Mouse (Mus musculus) neural tube, embryonic 12.5 days (tissue): ENCODE results near the gene Pafah2. TPM values are rescaled to one million over a fixed set of nuclear protein-coding genes. Genes with fewer than 3 reads are reported as not detected.
A peak's percentile ranks its signal among the peaks of the same experiment; 100 is the strongest.

Experiments
- ATAC-seq: fragments of 200-750 bp; cut with Nextera tagmentation; 2 replicates; pipeline ENCODE4 v1.8.0; 2017; ENCODE audit warnings: low read depth, mild to moderate bottlenecking, moderate TSS enrichment, moderate library complexity; ENCODE audit not compliant: low FRiP score
- H3K27ac ChIP-seq: fragments of 300-500 bp; sonication (generic); 2 replicates; pipeline ENCODE4 v1.5.1; 2016
- H3K27me3 ChIP-seq: fragments of 300-500 bp; sonication (generic); replicated peaks from 2 replicates; pipeline ENCODE4 v1.6.1; 2016; ENCODE audit warnings: mild to moderate bottlenecking
- H3K36me3 ChIP-seq: fragments of 300-500 bp; sonication (generic); 2 replicates; pipeline ENCODE4 v1.6.1; 2016; ENCODE audit warnings: mild to moderate bottlenecking
- H3K4me1 ChIP-seq: fragments of 300-500 bp; sonication (generic); 2 replicates; pipeline ENCODE4 v1.6.1; 2016
- H3K4me2 ChIP-seq: fragments of 300-500 bp; sonication (generic); replicated peaks from 2 replicates; pipeline ENCODE4 v1.6.1; 2016; ENCODE audit warnings: mild to moderate bottlenecking
- H3K4me3 ChIP-seq: fragments of 300-500 bp; sonication (generic); 2 replicates; pipeline ENCODE4 v1.5.1; 2016
- H3K9ac ChIP-seq: fragments of 300-500 bp; sonication (generic); 2 replicates; pipeline ENCODE4 v1.6.1; 2016; ENCODE audit warnings: mild to moderate bottlenecking
- H3K9me3 ChIP-seq: fragments of 300-500 bp; sonication (generic); 2 replicates; pipeline ENCODE4 v1.6.1; 2016; ENCODE audit warnings: mild to moderate bottlenecking
- WGBS: fragments of 180-500 bp; shearing (Covaris S2); methylation state at CpG from one replicate; pipeline ENCODE4 v1.1.7; 2016; 5-methylcytosine and 5-hydroxymethylcytosine counted together
- polyA plus RNA-seq: library from polyadenylated mRNA; unstranded; fragments of >200 nt; fragmentation: Nextera tagmentation; extraction: Ambion mirVana; gene quantifications from 2 replicates; pipeline ENCODE4 v1.2.1, GENCODE M21; 2016

Gene Pafah2
- polyA plus RNA-seq, 1 experiment from 2014 or later = 8.5 TPM

DNA sequence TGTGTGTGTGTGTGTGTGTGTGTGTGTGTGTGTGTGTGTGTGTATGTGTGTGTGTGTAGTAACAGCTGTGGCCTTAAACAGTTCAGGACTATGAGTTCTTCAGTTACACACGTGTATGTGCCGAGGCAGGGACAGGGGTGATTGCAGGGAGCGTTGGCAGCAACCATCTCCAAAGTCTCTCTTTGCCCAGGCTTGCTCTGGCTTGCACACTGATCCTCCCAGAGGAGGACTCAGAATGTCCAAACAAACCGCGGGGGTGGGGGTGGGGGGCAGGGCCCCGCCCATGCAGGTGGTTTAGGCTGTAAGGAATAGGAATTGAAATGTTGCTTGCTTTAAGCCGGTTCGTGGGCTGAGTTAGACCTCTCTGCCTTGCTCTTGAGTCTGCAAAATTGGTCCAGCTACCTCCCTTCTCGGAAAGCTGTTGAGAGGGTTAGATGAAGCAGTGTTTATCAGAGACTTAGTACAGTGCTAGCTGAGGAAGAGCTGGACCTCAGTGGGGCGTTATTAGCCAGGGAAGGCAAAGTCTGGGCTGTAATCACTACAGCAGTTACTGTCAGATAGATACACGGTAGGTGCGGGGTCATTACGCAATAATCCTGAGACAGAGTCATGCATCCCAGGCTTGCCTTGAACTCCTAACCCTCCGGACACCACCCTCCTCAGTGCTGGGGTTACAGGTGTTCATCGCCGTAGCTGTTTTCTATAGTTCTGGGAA is 5.9 kb downstream of the Pafah2 start:
- 0 out of 2 replicates have a peak, but pooled peaks have one; percentile 22 for ATAC-seq
- Histone ChIP-seq H3K4me3 (no peak overlapping the region), H3K27me3 (no peaks in the 10 kb centered on the region; the same call in 1 of the 2 replicates), H3K4me2 (peak overlapping the region; percentile 62), H3K27ac (no peak overlapping the region), H3K36me3 (no peaks in the 10 kb centered on the region), H3K9me3 (no peaks in the 10 kb centered on the region), H3K4me1 (peaks cover 20% of the 10 kb centered on the region), H3K9ac (peak overlapping the region; percentile 47; the same call in 1 of the 2 replicates)
- WGBS = 74% methylated on average over 16 of the region's 16 CpGs

DNA sequence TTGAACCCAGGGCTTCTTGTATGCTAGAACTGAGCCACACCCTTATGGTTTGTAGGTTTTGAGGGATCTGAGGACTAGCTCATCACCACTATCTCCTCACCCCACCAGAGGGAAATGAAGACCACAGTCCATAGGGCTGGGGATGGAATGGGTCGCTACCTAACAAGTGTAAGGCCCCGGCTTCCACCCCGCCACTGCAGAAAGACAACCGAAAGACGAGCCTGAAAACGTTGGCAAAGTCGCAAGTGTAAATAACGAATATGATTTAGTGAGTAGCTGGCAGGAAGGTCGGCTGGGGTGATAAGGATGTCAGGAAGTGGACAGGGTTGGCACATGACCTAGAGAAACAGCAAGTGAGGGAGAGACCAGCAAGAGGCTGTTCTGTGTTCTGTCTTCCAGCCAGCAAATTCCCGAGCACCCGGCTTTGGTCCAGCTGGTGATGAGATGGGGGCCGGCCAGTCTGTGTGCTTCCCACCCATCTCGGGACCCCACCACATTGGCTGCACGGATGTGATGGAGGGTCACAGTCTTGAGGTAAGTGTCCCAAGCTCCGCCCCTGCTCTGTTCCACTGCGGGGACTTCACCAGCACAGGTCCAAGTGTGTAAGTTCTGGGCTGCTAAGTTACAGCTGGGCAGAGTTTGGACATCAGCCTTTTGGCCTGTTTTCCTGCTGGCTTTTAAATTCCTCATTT is 6.6 kb downstream of the Pafah2 start:
- Histone ChIP-seq H3K27ac (no peak overlapping the region), H3K27me3 (no peaks in the 10 kb centered on the region; the same call in 1 of the 2 replicates), H3K4me3 (no peak overlapping the region), H3K4me2 (no peak overlapping the region), H3K9me3 (no peaks in the 10 kb centered on the region), H3K4me1 (peaks cover 17% of the 10 kb centered on the region), H3K9ac (no peak overlapping the region), H3K36me3 (no peaks in the 10 kb centered on the region)
- no peak for ATAC-seq
- WGBS = 80% methylated on average over 16 of the region's 16 CpGs

DNA sequence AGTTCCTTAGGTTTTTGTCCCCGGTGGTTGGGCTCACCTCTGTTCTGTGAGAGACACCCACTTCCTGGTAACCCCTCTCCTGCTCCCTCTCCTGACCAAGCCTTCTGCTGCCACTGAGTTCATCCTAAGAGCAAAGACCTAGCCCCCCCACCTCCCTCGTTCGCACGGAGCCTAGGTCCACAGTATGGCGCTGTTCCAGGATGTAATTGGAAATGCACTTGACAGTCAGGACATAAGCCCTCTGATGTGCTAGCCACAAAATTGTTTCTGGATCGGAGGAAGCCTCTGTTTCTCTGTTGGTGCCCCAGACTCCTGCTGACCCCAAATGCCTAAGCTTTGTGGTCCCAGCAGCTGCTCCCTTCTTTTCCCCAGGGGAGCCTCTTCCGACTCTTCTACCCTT is 7.6 kb downstream of the Pafah2 start:
- no peak overlapping the region for H3K4me2 ChIP-seq
- no peaks in the 10 kb centered on the region for H3K36me3 ChIP-seq
- no peaks in the 10 kb centered on the region for H3K9me3 ChIP-seq
- no peaks in the 10 kb centered on the region; the same call in 1 of the 2 replicates for H3K27me3 ChIP-seq
- WGBS = 64% methylated on average over 7 of the region's 7 CpGs
- H3K4me3 ChIP-seq = no peak overlapping the region
- no peak for ATAC-seq
- no peak overlapping the region for H3K27ac ChIP-seq
- no peak overlapping the region for H3K9ac ChIP-seq
- H3K4me1 ChIP-seq = peaks cover 17% of the 10 kb centered on the region

DNA sequence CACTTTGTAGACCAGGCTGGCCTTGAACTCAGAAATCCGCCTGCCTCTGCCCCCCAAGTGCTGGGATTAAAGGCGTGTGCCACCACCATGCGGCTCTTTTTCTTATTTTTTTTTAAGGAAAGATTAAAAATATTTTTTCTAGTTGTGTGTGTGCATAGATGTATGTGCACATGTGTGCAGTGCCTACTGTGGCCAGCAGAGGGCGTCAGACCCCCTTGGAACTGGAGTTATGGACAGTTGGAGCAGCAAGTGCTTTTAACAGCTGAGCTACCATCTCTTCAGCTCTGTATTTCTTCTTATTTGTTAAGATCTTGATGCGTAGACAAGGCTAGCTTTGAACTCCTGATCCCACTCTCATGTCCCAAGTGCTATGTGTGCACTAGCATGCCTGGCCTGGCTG is 13.2 kb downstream of the Pafah2 start:
- no peaks in the 10 kb centered on the region; the same call in 1 of the 2 replicates for H3K36me3 ChIP-seq
- no peak overlapping the region for H3K27ac ChIP-seq
- H3K27me3 ChIP-seq = no peaks in the 10 kb centered on the region
- no peak for ATAC-seq
- no peak overlapping the region for H3K9ac ChIP-seq
- H3K4me1 ChIP-seq = no peaks in the 10 kb centered on the region
- no peak overlapping the region for H3K4me3 ChIP-seq
- 72% methylated on average over 5 of the region's 5 CpGs for WGBS
- H3K9me3 ChIP-seq = no peaks in the 10 kb centered on the region
- no peak overlapping the region for H3K4me2 ChIP-seq

DNA sequence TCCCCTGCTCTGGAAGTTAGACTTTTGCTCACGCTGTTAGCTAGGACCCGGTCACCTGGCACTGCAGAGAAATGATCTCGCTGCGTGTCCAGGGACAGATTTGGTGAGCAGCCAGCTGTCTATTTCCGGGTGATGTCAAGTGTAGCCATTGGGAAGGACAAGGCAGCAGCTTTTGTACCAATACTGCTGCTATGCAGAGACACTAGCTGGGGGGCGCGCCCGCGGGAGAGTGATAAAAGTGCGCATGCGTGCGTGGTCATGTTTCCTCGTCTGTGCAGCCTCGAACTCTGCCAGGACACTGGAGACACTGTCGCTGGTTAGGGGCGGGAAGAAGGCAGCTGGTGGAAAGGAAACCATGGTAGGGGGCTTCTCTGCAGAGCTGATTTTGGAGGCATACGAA is 20.1 kb downstream of the Pafah2 start:
- Histone ChIP-seq H3K27ac (no peak overlapping the region), H3K4me2 (0 out of 2 replicates have a peak overlapping the region, but pooled peaks have one; percentile 7), H3K4me1 (0 out of 2 replicates have a peak, but pooled peaks cover 7% of the 10 kb centered on the region), H3K27me3 (no peaks in the 10 kb centered on the region), H3K36me3 (peaks cover 3% of the 10 kb centered on the region; the same call in 1 of the 2 replicates), H3K9me3 (no peaks in the 10 kb centered on the region), H3K4me3 (no peak overlapping the region), H3K9ac (no peak overlapping the region)
- no peak for ATAC-seq
- WGBS = 76% methylated on average over 17 of the region's 17 CpGs

DNA sequence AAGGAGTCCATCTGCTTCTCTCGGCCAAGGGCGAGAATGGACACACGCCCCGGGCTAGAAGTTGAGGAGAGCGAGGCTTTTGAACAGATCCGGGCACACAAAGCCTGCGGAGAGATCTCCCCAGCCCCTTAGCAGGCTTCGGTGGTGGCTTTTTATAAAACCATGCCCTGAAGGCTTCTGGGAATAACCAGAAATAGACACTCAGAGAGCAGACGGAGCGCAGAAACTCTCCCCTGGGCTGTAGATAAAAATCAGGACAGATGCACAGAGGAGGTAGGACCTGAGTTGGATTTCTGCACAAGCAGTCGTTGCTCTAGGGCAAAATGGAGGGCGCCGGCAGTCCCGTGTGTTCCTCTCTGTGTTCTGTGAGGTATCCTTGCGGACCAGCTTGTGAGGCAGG is 20.5 kb downstream of the Pafah2 start:
- no peak overlapping the region for H3K9ac ChIP-seq
- no peak for ATAC-seq
- H3K27ac ChIP-seq = no peak overlapping the region
- peaks cover 10% of the 10 kb centered on the region for H3K4me1 ChIP-seq
- 0 out of 2 replicates have a peak overlapping the region, but pooled peaks have one; percentile 7 for H3K4me2 ChIP-seq
- no peak overlapping the region for H3K4me3 ChIP-seq
- no peaks in the 10 kb centered on the region for H3K9me3 ChIP-seq
- 66% methylated on average over 15 of the region's 15 CpGs for WGBS
- H3K27me3 ChIP-seq = no peaks in the 10 kb centered on the region
- peaks cover 3% of the 10 kb centered on the region; the same call in 1 of the 2 replicates for H3K36me3 ChIP-seq

DNA sequence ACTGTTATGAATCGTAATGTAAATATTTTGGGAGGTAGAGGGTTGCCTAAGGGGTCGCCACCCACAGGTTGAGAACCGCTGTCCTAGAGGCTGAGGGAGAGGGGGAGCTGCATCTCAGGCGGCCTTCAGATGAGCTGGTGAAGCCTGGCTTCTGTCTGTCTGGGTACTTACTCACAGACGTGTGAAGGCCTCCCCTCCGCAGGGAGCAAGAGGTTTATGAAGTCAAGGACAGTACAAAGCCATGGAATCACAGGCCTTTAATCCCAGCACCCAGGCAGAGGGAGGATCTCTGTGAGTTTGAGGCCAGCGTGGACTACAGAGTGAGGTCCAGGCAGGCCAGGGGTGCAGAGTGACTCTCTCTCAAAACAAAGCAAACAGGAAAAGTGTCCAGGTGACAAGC is 21.0 kb downstream of the Pafah2 start:
- no peak for ATAC-seq
- Histone ChIP-seq H3K9ac (no peak overlapping the region), H3K27ac (0 out of 2 replicates have a peak overlapping the region, but pooled peaks have one; percentile 4), H3K36me3 (peaks cover 3% of the 10 kb centered on the region; the same call in 1 of the 2 replicates), H3K27me3 (no peaks in the 10 kb centered on the region), H3K4me1 (peaks cover 15% of the 10 kb centered on the region), H3K4me3 (no peak overlapping the region), H3K9me3 (no peaks in the 10 kb centered on the region), H3K4me2 (no peak overlapping the region)
- WGBS = 79% methylated on average over 7 of the region's 7 CpGs

DNA sequence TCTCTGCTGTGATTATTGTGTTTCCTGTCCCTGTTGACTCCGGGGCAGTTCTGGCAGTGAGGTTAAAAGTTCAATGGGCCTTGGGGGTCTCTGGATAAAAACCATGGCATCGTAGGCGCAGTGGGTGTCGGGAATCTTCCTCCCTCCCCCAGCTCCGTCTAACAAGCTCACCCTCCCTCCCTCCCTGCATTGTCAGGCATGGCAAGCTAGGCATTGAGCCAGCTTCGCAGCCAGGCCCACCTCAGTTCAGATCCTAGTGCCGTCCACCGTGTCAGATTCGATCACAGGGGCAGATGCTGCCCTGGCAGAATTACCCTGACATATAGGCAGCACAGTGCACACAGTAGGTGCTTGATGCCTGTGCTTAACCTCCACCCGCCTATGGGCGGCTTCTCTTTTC is 25.9 kb downstream of the Pafah2 start:
- no peak for ATAC-seq
- Histone ChIP-seq H3K27ac (no peak overlapping the region), H3K9ac (no peak overlapping the region), H3K4me3 (no peak overlapping the region), H3K4me2 (no peak overlapping the region), H3K9me3 (no peaks in the 10 kb centered on the region), H3K27me3 (no peaks in the 10 kb centered on the region), H3K4me1 (peaks cover 12% of the 10 kb centered on the region), H3K36me3 (peaks cover 13% of the 10 kb centered on the region)
- 50% methylated on average over 11 of the region's 11 CpGs for WGBS

DNA sequence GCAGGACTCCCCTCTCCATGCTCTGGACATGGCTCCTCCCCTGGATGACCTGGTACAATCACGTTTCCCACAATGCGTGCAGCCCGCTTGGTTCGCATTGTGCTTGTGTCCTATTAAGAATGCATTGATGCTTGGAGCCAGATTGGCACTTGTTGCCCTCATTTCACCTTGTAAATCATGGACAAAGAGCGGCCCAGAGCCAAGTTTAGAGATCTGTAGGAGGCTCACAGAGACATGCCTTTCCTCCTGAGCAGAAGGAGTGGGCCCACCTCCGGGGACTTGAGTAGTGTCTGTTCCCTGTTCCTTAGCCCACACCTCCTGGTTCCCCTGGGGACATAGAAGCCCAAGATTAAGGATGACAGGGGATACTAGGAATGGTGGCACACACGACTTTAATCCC is 27.8 kb downstream of the Pafah2 start:
- Histone ChIP-seq H3K27ac (no peak overlapping the region), H3K27me3 (no peaks in the 10 kb centered on the region), H3K4me2 (no peak overlapping the region), H3K9me3 (no peaks in the 10 kb centered on the region), H3K9ac (no peak overlapping the region), H3K4me3 (no peak overlapping the region), H3K36me3 (peaks cover 10% of the 10 kb centered on the region), H3K4me1 (peaks cover 10% of the 10 kb centered on the region)
- ATAC-seq = no peak
- 85% methylated on average over 7 of the region's 7 CpGs for WGBS

DNA sequence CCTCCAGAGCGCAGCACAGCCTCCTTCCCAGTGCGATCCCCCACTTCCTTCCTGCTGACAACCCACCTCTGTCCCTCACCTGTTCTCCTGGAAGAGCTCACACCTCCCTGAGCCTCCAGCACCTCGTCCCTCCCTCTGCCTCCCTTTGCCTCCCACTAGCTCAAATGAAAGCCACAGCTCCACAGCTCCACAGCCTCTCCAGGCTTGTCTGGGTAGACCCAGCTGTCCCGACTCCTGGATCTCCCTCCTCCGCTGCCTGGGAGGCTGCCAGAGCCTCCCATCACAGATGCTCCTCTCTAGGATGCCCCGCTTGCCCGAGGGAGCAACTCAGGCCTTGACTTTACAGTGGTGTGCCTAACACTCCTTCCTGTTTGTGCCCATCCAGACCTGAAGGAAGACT is 29.0 kb downstream of the Pafah2 start:
- ATAC-seq = no peak
- 75% methylated on average over 7 of the region's 7 CpGs for WGBS
- no peak overlapping the region for H3K27ac ChIP-seq
- H3K36me3 ChIP-seq = peaks cover 10% of the 10 kb centered on the region
- H3K4me3 ChIP-seq = no peak overlapping the region
- H3K9ac ChIP-seq = no peak overlapping the region
- no peaks in the 10 kb centered on the region for H3K9me3 ChIP-seq
- no peak overlapping the region for H3K4me2 ChIP-seq
- H3K4me1 ChIP-seq = peaks cover 15% of the 10 kb centered on the region
- no peaks in the 10 kb centered on the region for H3K27me3 ChIP-seq

DNA sequence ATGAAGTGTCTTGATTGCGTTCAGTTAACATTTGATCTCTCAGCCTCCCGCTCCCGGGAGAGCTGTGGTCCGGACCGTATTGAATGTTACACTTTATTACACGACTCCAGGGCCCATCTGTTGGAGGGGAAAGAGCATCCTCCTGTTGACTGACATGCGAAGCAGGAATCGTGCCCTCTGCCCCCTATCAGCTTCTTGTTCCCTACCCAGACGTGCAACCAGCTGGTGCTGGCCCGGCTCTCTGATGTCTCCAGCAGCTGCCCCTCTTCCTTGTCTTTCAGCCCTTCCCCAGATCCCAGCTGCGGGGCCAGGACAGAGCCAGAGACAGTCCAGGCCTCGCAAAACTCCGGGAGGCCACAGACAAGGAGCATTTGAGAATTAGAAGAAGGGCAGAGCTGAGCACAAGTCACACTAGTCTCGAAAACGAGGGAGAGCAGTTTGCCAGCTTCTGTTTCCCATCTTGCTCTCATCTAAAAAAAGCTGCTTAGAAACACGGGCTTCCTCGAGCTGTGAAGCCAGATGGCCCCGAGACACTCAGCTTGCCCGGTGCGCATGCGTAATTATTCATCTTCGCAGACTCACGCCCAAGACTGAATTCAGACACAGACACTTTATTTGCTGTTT is 34.4 kb downstream of the Pafah2 start:
- Histone ChIP-seq H3K9ac (peak overlapping the region; percentile 23; the same call in 1 of the 2 replicates), H3K9me3 (no peaks in the 10 kb centered on the region), H3K4me3 (no peak overlapping the region), H3K27me3 (no peaks in the 10 kb centered on the region), H3K27ac (peak overlapping the region; percentile 64; the same call in 1 of the 2 replicates), H3K4me1 (peaks cover 15% of the 10 kb centered on the region), H3K4me2 (peak overlapping the region; percentile 42), H3K36me3 (0 out of 2 replicates have a peak, but pooled peaks cover 2% of the 10 kb centered on the region)
- peak; percentile 81 for ATAC-seq
- WGBS = 20% methylated on average over 23 of the region's 23 CpGs

DNA sequence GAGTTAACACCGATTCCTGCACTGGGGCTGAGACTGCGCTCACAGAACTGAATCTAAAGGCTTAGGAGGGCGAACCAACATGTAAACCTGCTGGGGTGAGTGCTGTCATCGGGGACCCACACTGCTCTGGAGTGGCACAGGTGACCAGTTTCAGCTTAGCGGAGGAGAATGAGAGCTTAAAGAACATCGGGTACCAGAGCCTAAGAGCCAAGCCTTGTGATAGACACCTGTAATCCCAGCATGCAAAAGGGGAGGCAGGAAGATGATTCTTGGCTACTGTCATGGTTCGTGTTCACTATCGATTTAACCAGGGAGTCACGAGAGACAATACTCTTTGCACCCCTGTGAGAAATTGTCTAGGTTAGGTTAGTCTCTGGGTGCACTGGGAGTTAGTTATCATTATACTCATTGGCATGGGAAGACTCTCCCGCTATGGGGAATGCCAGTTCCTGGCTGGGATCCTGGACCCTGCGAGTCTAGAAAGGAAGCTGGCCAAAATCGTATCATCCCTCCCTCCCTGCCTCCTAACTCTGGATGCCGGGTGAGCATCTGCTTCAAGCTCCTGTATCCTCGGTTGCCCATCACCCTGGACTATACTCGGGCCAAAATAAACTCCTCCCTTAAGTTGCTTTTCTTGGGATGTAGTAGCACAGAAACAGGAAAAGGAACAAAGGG is 36.7 kb downstream of the Pafah2 start:
- Histone ChIP-seq H3K36me3 (no peaks in the 10 kb centered on the region), H3K27ac (no peak overlapping the region), H3K4me1 (peaks cover 15% of the 10 kb centered on the region), H3K9ac (no peak overlapping the region), H3K4me3 (no peak overlapping the region), H3K4me2 (no peak overlapping the region), H3K9me3 (no peaks in the 10 kb centered on the region), H3K27me3 (no peaks in the 10 kb centered on the region)
- ATAC-seq = no peak
- WGBS = 90% methylated on average over 15 of the region's 15 CpGs
